Mouse (Mus musculus) heart, adult 11 months (tissue): ENCODE measurements at regions not wholly inside any gene's neighbourhood (a gene's known extent, or its start where the extent isn't known, plus 50 kb on each side); places are given as distances from the start of the nearest gene placed in this dataset.

Experiments used
- DNase-seq: peaks from one replicate; pipeline ENCODE4 v3.0.0; 2022

GRCm38 (mm10) chr11:17630172-17630553, 323.5 kb downstream of the Etaa1 start:
- DNase-seq: no peak

- DNase-seq: no peak
These were observed 316.5 kb downstream of the Etaa1 start for GRCm38 (mm10) chr11:17637158-17637557.

- no peak for DNase-seq
These were observed 313.8 kb downstream of the Etaa1 start for GRCm38 (mm10) chr11:17639922-17640321.

- DNase-seq: no peak
These were observed 306.2 kb downstream of the Etaa1 start for GRCm38 (mm10) chr11:17647441-17647840.

- DNase-seq: no peak
These were observed 302.1 kb downstream of the Etaa1 start for GRCm38 (mm10) chr11:17651389-17652156.

- no peak for DNase-seq
These were observed 297.8 kb downstream of the Etaa1 start for GRCm38 (mm10) chr11:17655840-17656239.

GRCm38 (mm10) chr11:17657720-17658119, 296.0 kb downstream of the Etaa1 start:
- no peak for DNase-seq

GRCm38 (mm10) chr11:17658289-17658688, 295.4 kb downstream of the Etaa1 start:
- no peak for DNase-seq

GRCm38 (mm10) chr11:17658717-17659116, 295.0 kb downstream of the Etaa1 start:
- DNase-seq: no peak

GRCm38 (mm10) chr11:17663893-17664292, 289.8 kb downstream of the Etaa1 start:
- DNase-seq: peak; percentile 94

GRCm38 (mm10) chr11:17665624-17666552, 287.8 kb downstream of the Etaa1 start:
- DNase-seq: no peak

- DNase-seq: peak; percentile 59
These were observed 272.7 kb downstream of the Etaa1 start for GRCm38 (mm10) chr11:17680998-17681397.

GRCm38 (mm10) chr11:17685711-17686113, 268.0 kb downstream of the Etaa1 start:
- peak; percentile 97 for DNase-seq

- peak; percentile 88 for DNase-seq
These were observed 266.9 kb downstream of the Etaa1 start for GRCm38 (mm10) chr11:17686806-17687205.

- DNase-seq: no peak
These were observed 259.5 kb downstream of the Etaa1 start for GRCm38 (mm10) chr11:17694145-17694544.

- DNase-seq: no peak
These were observed 244.9 kb downstream of the Etaa1 start for GRCm38 (mm10) chr11:17708769-17709168.

- DNase-seq: no peak
These were observed 231.6 kb downstream of the Etaa1 start for GRCm38 (mm10) chr11:17722051-17722450.

- peak; percentile 94 for DNase-seq
These were observed 226.2 kb downstream of the Etaa1 start for GRCm38 (mm10) chr11:17727258-17728034.

- DNase-seq: no peak
These were observed 220.6 kb downstream of the Etaa1 start for GRCm38 (mm10) chr11:17733075-17733474.

GRCm38 (mm10) chr11:17734519-17734918, 219.2 kb downstream of the Etaa1 start:
- DNase-seq: no peak

GRCm38 (mm10) chr11:17738879-17739278, 214.8 kb downstream of the Etaa1 start:
- DNase-seq: no peak

GRCm38 (mm10) chr11:17743821-17744220, 209.9 kb downstream of the Etaa1 start:
- no peak for DNase-seq

GRCm38 (mm10) chr11:17750345-17750744, 203.3 kb downstream of the Etaa1 start:
- DNase-seq: no peak
